Mouse (Mus musculus) B cell, adult (primary cell): Measurements from ENCODE around the gene Mesd. TPM values are rescaled to one million over a fixed set of nuclear protein-coding genes. Genes with fewer than 3 reads are reported as not detected.

ENCODE experiments used
- total RNA-seq: library from RNA; stranded (reverse); gene quantifications from 4 replicates; pipeline ENCODE4 v1.2.4, GENCODE M21; 2023; ENCODE audit not compliant: inconsistent age

Mesd gene
- total RNA-seq, result 18.5 to 30.9 TPM (median 24.0 TPM) in 4 replicates

DNA sequence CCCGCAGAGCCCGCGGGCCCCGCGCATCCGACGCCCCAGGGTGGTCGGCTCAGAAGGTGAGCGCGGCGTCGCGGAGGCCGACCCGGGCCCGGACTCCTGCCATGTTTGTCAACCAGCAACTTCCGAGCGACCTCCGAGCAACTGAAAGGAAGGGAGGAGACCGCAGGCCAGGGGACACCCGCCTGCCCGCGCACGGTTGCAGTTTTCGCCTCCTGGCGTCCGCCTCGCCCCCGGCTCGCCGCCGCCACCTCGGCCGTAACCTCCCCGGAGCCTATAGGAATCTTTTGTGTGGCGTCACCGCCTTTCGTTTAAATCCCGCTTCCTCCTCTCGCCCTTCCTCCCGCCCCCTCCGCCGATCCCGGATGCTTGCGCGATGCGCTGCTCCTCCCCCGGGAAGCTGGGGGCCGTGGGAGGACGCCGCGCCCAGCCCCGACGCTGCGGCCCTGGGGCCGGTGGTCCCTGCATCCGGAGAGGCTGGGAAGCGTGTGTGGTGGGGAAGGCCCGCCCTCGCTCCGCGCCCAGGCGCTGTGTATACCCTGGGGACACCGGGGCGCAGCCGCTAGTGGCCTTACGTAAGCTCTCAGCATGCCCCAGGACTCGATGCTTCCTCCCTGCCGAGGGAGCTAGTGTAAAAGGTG, at the start of gene Mesd, which contains the start of gene Tlnrd1:
Mesd (plus strand) TSS at position 446 of the 638 bp plus-strand sequence.
Tlnrd1 (minus strand) TSS at position 285 of the 638 bp plus-strand sequence.

Other genes starting within 250 kb of the Mesd start
- 203 to 212 TPM (median 208 TPM) in 4 replicates for gene Il16, start 138.7 kb upstream of the Mesd start, total RNA-seq
- gene Cfap161, start 89.6 kb upstream of the Mesd start, total RNA-seq, result not detected in 4 replicates
- gene Tlnrd1, start 161 bp upstream of the Mesd start, total RNA-seq, result 16.9 to 20.1 TPM (median 17.2 TPM) in 4 replicates
- 0.15 TPM in 1 of 4 replicates, not detected in the others for gene Cemip, start 202.0 kb downstream of the Mesd start, total RNA-seq